Mouse (Mus musculus): ENCODE measurements around the gene Car4. TPM values are rescaled to one million over a fixed set of nuclear protein-coding genes. Genes with fewer than 3 reads are reported as not detected.

The Car4 gene
- total RNA-seq, 1 experiment from 2014 or later: 5.3 TPM

GRCm38 (mm10) chr11:85013121-85013520 is 55.5 kb downstream of the Car4 start:
- no peak for DNase-seq

Other genes with a start within 250 kb of the Car4 start
- 16.9 and 21.8 TPM in 2 replicates for gene Mrm1, start 138.3 kb upstream of the Car4 start, total RNA-seq (2021)
- gene Dhrs11, start 128.8 kb upstream of the Car4 start, total RNA-seq (2021): 49.8 and 56.3 TPM in 2 replicates
- gene Ggnbp2, start 87.0 kb upstream of the Car4 start, total RNA-seq (2021): 85.3 and 91.7 TPM in 2 replicates
- 14.5 and 15.9 TPM in 2 replicates for gene Myo19, start 77.6 kb upstream of the Car4 start, total RNA-seq (2021)
- 10.5 and 11.8 TPM in 2 replicates for gene Pigw, start 77.5 kb upstream of the Car4 start, total RNA-seq (2021)
- gene Znhit3, start 41.4 kb upstream of the Car4 start, total RNA-seq (2021): 11.2 and 11.6 TPM in 2 replicates
- gene Usp32, start 182.4 kb downstream of the Car4 start, total RNA-seq (2021): 44.9 and 54.7 TPM in 2 replicates
- 3.9 and 5.6 TPM in 2 replicates for gene 1700125H20Rik, start 212.6 kb downstream of the Car4 start, total RNA-seq (2021)

Data from adrenal gland, postnatal 25 days (tissue).